Mouse (Mus musculus) heart, embryonic 15.5 days (tissue): ENCODE data around the gene Cps1. TPM values are rescaled to one million over a fixed set of nuclear protein-coding genes. Genes with fewer than 3 reads are reported as not detected.

Experiments
- ATAC-seq: fragments of 200-750 bp; cut with Nextera tagmentation; replicated peaks from 2 replicates; pipeline ENCODE4 v1.8.0; 2017; ENCODE audit warnings: low read depth, moderate TSS enrichment; ENCODE audit not compliant: insufficient number of reproducible peaks, insufficient read depth, low FRiP score
- H3K27ac ChIP-seq: fragments of 300-500 bp; sonication (generic); 2 replicates; pipeline ENCODE4 v1.5.1; 2015; ENCODE audit warnings: mild to moderate bottlenecking, inconsistent platforms
- H3K27me3 ChIP-seq: fragments of 300-500 bp; sonication (generic); 2 replicates; pipeline ENCODE4 v1.6.1; 2015; ENCODE audit warnings: inconsistent platforms
- H3K36me3 ChIP-seq: fragments of 300-500 bp; sonication (generic); 2 replicates; pipeline ENCODE4 v1.6.1; 2015; ENCODE audit warnings: mild to moderate bottlenecking, inconsistent platforms
- H3K4me1 ChIP-seq: fragments of 300-500 bp; sonication (generic); replicated peaks from 2 replicates; pipeline ENCODE4 v1.6.1; 2015; ENCODE audit warnings: inconsistent platforms
- H3K4me2 ChIP-seq: fragments of 300-500 bp; sonication (generic); 2 replicates; pipeline ENCODE4 v1.6.1; 2015; ENCODE audit warnings: inconsistent platforms, mild to moderate bottlenecking, moderate library complexity
- H3K4me3 ChIP-seq: fragments of 300-500 bp; sonication (generic); 2 replicates; pipeline ENCODE4 v1.5.1; 2015; ENCODE audit warnings: mild to moderate bottlenecking, inconsistent platforms
- H3K9ac ChIP-seq: fragments of 300-500 bp; sonication (generic); 2 replicates; pipeline ENCODE4 v1.6.1; 2015; ENCODE audit warnings: mild to moderate bottlenecking, inconsistent platforms
- H3K9me3 ChIP-seq: fragments of 300-500 bp; sonication (generic); replicated peaks from 2 replicates; pipeline ENCODE4 v1.6.1; 2016; ENCODE audit warnings: inconsistent platforms
- WGBS: fragments of 180-500 bp; shearing (Covaris S2); methylation state at CpG from one replicate; pipeline ENCODE4 v1.1.7; 2015; ENCODE audit warnings: mixed read lengths; 5-methylcytosine and 5-hydroxymethylcytosine counted together
- polyA plus RNA-seq: library from polyadenylated mRNA; unstranded; fragments of >200 nt; fragmentation: Nextera tagmentation; extraction: Ambion mirVana; gene quantifications from 2 replicates; pipeline ENCODE4 v1.2.1, GENCODE M21; 2015

Gene Cps1
- polyA plus RNA-seq, 1 experiment from 2014 or later, result 0.24 TPM

DNA sequence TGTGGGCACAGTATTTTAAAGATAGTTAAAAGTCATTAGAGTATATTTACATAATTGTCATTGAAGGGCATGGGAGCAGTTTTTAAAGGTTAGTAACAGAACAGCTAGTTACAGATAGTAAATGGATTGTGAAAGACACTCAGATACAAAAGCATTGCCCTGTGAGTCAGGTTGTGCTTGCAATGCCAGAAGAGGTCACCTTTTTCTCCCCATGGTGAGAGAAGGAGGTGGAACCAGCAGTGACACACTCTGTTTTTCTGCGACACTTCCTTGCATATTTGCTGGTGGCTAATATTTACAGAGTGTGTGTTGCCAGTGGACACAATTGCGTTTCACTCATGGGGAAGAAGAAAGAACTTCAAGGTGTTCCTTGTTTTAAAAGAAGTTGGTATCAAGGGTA is 2.6 kb downstream of the Cps1 start:
- H3K4me2 ChIP-seq, result no peak overlapping the region
- H3K27ac ChIP-seq, result no peak overlapping the region
- H3K27me3 ChIP-seq, result no peaks in the 10 kb centered on the region
- no peaks in the 10 kb centered on the region for H3K36me3 ChIP-seq
- no peak overlapping the region for H3K9ac ChIP-seq
- H3K4me3 ChIP-seq, result no peak overlapping the region
- no peaks in the 10 kb centered on the region for H3K4me1 ChIP-seq
- H3K9me3 ChIP-seq, result no peaks in the 10 kb centered on the region
- no peak for ATAC-seq
- WGBS, result 86% methylated on average over 2 of the region's 2 CpGs

GRCm38 (mm10) chr1:67143939-67144338 is 21.1 kb downstream of the Cps1 start:
- H3K4me2 ChIP-seq, result peak overlapping the region; percentile 32; the same call in 1 of the 2 replicates
- H3K4me3 ChIP-seq, result no peak overlapping the region
- H3K27me3 ChIP-seq, result no peaks in the 10 kb centered on the region
- no peak overlapping the region for H3K9ac ChIP-seq
- no peaks in the 10 kb centered on the region for H3K4me1 ChIP-seq
- no peak for ATAC-seq
- 8% methylated on average over 8 of the region's 8 CpGs for WGBS
- no peak overlapping the region for H3K27ac ChIP-seq
- H3K9me3 ChIP-seq, result no peaks in the 10 kb centered on the region
- no peaks in the 10 kb centered on the region for H3K36me3 ChIP-seq

DNA sequence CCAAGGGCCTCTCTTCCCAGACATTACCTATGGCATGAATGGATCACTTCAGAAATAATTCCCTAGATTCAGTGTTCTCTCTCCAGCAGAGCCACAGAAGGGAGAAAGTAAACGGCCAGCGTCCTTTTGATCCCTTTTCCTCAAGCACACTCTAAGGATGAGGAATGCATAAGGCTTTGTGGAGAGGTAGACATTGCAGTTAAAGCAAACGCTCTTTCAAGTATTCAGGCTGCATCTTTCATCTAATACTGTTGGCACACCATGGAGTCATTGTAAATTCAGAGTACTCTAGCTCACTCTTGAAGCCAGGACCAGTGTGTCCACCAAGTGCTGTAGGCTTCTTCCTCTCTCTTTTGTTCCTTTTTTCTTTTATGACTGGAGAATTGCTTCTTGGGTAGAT is 28.4 kb downstream of the Cps1 start:
- Histone ChIP-seq H3K9ac (no peak overlapping the region), H3K27ac (no peak overlapping the region), H3K9me3 (no peaks in the 10 kb centered on the region), H3K4me2 (no peak overlapping the region), H3K36me3 (no peaks in the 10 kb centered on the region), H3K4me1 (no peaks in the 10 kb centered on the region), H3K4me3 (no peak overlapping the region), H3K27me3 (no peaks in the 10 kb centered on the region)
- 66% methylated on average over 3 of the region's 3 CpGs for WGBS
- no peak for ATAC-seq

DNA sequence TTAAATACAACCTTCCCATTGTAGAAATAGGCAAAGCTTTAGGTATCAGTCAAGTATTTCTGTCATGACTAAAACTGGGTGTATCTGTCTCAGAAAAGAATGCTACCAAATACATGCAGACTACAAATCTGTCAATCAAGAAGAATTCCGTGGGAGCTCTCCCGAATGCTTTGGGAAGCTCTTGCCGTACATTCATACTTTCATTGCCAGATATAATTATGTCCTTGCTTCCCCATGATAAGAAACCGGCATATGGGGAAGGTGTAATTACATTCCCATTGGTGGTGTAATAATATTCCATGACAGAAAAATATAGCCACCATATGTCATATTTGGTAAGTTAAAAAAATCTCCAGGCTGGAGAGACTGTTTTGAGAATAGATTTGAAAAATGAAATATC is 44.5 kb downstream of the Cps1 start:
- Histone ChIP-seq H3K4me1 (no peaks in the 10 kb centered on the region), H3K4me2 (no peak overlapping the region), H3K27me3 (no peaks in the 10 kb centered on the region), H3K27ac (no peak overlapping the region), H3K9me3 (no peaks in the 10 kb centered on the region), H3K36me3 (no peaks in the 10 kb centered on the region), H3K9ac (no peak overlapping the region), H3K4me3 (no peak overlapping the region)
- WGBS, result 60% methylated on average over 4 of the region's 4 CpGs
- no peak for ATAC-seq

- H3K27ac ChIP-seq, result no peak overlapping the region
- 10% methylated on average over 7 of the region's 7 CpGs for WGBS
- no peak for ATAC-seq
These were observed 58.3 kb downstream of the Cps1 start for GRCm38 (mm10) chr1:67181165-67181564.

GRCm38 (mm10) chr1:67182201-67182600 is 59.4 kb downstream of the Cps1 start:
- H3K27ac ChIP-seq, result no peak overlapping the region
- no peak for ATAC-seq
- H3K27me3 ChIP-seq, result no peaks in the 10 kb centered on the region
- H3K9me3 ChIP-seq, result no peaks in the 10 kb centered on the region
- no peaks in the 10 kb centered on the region for H3K36me3 ChIP-seq
- no peak overlapping the region for H3K4me2 ChIP-seq
- no peak overlapping the region for H3K4me3 ChIP-seq
- H3K9ac ChIP-seq, result no peak overlapping the region
- WGBS, result 74% methylated on average over 7 of the region's 7 CpGs
- H3K4me1 ChIP-seq, result no peaks in the 10 kb centered on the region

More at GRCm38 (mm10) chr1:67181165-67181564, 58.3 kb downstream of the Cps1 start:
- Histone ChIP-seq H3K9ac (no peak overlapping the region), H3K4me3 (no peak overlapping the region), H3K9me3 (no peaks in the 10 kb centered on the region), H3K36me3 (no peaks in the 10 kb centered on the region), H3K4me1 (no peaks in the 10 kb centered on the region), H3K27me3 (no peaks in the 10 kb centered on the region), H3K4me2 (no peak overlapping the region)

GRCm38 (mm10) chr1:67183532-67183931 is 60.7 kb downstream of the Cps1 start:
- Histone ChIP-seq H3K9me3 (no peaks in the 10 kb centered on the region), H3K9ac (no peak overlapping the region), H3K4me1 (no peaks in the 10 kb centered on the region), H3K36me3 (no peaks in the 10 kb centered on the region), H3K4me2 (no peak overlapping the region), H3K27me3 (no peaks in the 10 kb centered on the region), H3K4me3 (no peak overlapping the region), H3K27ac (no peak overlapping the region)
- WGBS, result 66% methylated on average over 6 of the region's 6 CpGs
- no peak for ATAC-seq

GRCm38 (mm10) chr1:67184134-67184533 is 61.3 kb downstream of the Cps1 start:
- ATAC-seq, result no peak

DNA sequence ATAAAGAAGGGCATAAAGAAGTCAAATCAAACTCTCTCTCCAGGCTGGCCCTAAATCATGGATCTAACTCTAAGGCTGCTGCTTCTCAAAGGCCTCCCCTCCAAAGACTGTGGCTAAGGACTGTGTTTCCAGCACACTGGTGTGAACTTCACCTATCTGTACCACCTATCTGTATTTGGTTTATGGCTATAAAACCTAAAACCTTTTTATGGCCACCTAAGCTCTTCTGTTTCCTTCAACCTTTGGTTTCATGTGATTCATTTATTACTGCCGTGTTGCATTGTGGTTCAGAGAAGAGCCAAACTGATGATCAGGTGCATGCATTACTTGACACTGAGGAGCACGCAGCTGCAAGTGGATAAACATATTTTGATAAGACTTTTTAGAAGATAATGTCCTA is 74.5 kb downstream of the Cps1 start:
- WGBS, result 83% methylated on average over 2 of the region's 2 CpGs
- no peak for ATAC-seq
- Histone ChIP-seq H3K4me2 (no peak overlapping the region), H3K4me3 (no peak overlapping the region), H3K36me3 (no peaks in the 10 kb centered on the region), H3K9me3 (no peaks in the 10 kb centered on the region), H3K4me1 (no peaks in the 10 kb centered on the region), H3K27me3 (no peaks in the 10 kb centered on the region), H3K9ac (no peak overlapping the region), H3K27ac (no peak overlapping the region)

More at GRCm38 (mm10) chr1:67184134-67184533, 61.3 kb downstream of the Cps1 start:
- no peak overlapping the region for H3K27ac ChIP-seq
- no peak overlapping the region for H3K4me3 ChIP-seq
- H3K27me3 ChIP-seq, result no peaks in the 10 kb centered on the region
- H3K4me1 ChIP-seq, result no peaks in the 10 kb centered on the region
- whole genome bisulfite sequencing, result 85% methylated on average over 3 of the region's 3 CpGs
- H3K9ac ChIP-seq, result no peak overlapping the region
- no peaks in the 10 kb centered on the region for H3K36me3 ChIP-seq
- no peak overlapping the region for H3K4me2 ChIP-seq
- no peaks in the 10 kb centered on the region for H3K9me3 ChIP-seq

- 35% methylated on average over 2 of the region's 2 CpGs for WGBS
- ATAC-seq, result no peak
These were observed 95.6 kb downstream of the Cps1 start for GRCm38 (mm10) chr1:67218339-67218944.

DNA sequence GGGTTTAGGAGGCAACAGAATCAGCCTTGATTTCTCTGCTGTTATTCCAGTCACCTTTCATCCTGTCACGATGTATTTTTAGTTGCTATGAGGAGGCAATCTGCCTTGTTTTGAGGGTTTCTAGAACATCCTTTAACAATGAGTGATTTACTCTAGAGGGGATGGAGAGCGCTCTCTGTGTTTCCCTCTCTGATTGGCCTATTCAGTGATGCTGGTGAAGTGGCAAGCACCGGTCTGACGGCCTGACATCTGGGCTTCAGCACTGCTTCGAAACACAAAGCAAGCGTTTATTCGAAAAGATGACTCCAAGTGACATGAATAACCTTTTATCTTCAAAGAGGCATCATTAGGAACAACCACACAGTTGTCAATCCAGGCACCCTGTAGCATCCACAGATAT is 100.8 kb downstream of the Cps1 start:
- no peak for ATAC-seq
- no peaks in the 10 kb centered on the region for H3K36me3 ChIP-seq
- 64% methylated on average over 7 of the region's 7 CpGs for WGBS
- H3K27ac ChIP-seq, result no peak overlapping the region
- no peak overlapping the region for H3K4me3 ChIP-seq
- H3K4me1 ChIP-seq, result no peaks in the 10 kb centered on the region
- no peak overlapping the region for H3K9ac ChIP-seq
- H3K27me3 ChIP-seq, result no peaks in the 10 kb centered on the region
- H3K4me2 ChIP-seq, result no peak overlapping the region
- H3K9me3 ChIP-seq, result no peaks in the 10 kb centered on the region

More at GRCm38 (mm10) chr1:67218339-67218944, 95.6 kb downstream of the Cps1 start:
- Histone ChIP-seq H3K4me2 (no peak overlapping the region), H3K27me3 (no peaks in the 10 kb centered on the region), H3K36me3 (no peaks in the 10 kb centered on the region), H3K9ac (no peak overlapping the region), H3K4me1 (no peaks in the 10 kb centered on the region), H3K9me3 (no peaks in the 10 kb centered on the region), H3K4me3 (no peak overlapping the region), H3K27ac (no peak overlapping the region)

- no peaks in the 10 kb centered on the region for H3K36me3 ChIP-seq
- no peaks in the 10 kb centered on the region for H3K4me1 ChIP-seq
- no peak overlapping the region for H3K9ac ChIP-seq
- no peaks in the 10 kb centered on the region for H3K27me3 ChIP-seq
- no peak overlapping the region for H3K4me3 ChIP-seq
- no peak overlapping the region for H3K4me2 ChIP-seq
- 61% methylated on average over 2 of the region's 2 CpGs for WGBS
- H3K27ac ChIP-seq, result no peak overlapping the region
- no peak for ATAC-seq
- no peaks in the 10 kb centered on the region for H3K9me3 ChIP-seq
These were observed 112.0 kb downstream of the Cps1 start for GRCm38 (mm10) chr1:67234861-67235260.
